Mouse (Mus musculus): Measurements from ENCODE around the gene Cfap69.

DNA sequence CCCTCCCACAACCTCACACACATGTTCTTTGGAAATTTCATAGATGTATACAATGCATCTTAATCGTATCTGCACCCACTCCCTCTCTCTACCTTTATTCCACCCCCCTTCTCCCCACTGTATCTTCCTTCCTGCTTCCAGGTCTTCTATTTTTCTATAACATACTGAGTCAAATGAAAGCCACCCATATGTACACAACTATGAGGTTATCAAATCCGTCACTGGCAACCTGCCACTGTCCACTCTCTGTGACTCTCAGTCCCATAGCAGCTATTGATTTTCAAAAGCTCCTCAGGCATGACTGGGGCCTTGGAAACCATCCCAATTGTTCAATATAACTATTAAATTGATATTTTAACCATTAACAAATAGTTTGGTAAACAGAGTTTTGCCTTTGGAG lies 6.1 kb downstream of the Cfap69 start:
- TF ChIP-seq POLR2A (IDR thresholded peaks at IDR 0.05; ENCODE audit: borderline replicate concordance, extremely low read depth, low read depth, low read length) = no peak
- no peak for TF ChIP-seq CTCF (IDR thresholded peaks at IDR 0.05; ENCODE audit: insufficient read depth, low read length)

Measured in lung, adult 2 months (tissue).